Mouse (Mus musculus) heart, postnatal 0 days (tissue): ENCODE data around the gene Ppm1g.

Experiments used
- CTCF ChIP-seq: IDR thresholded peaks from 2 replicates; pipeline ENCODE4 v1.5.1; 2016; ENCODE audit warnings: antibody characterized with exemption, control low read depth, low read depth
- EP300 ChIP-seq: IDR thresholded peaks from 2 replicates; pipeline ENCODE4 v1.6.1; 2016; ENCODE audit warnings: antibody characterized with exemption, low read depth

GRCm38 (mm10) chr5:31254452-31254851, 34.0 kb upstream of the Ppm1g start:
- TF ChIP-seq EP300: no peak
- TF ChIP-seq CTCF: no peak
